26 mouse cellular contexts compared by ENCODE assay signal in the genomic region with DNA sequence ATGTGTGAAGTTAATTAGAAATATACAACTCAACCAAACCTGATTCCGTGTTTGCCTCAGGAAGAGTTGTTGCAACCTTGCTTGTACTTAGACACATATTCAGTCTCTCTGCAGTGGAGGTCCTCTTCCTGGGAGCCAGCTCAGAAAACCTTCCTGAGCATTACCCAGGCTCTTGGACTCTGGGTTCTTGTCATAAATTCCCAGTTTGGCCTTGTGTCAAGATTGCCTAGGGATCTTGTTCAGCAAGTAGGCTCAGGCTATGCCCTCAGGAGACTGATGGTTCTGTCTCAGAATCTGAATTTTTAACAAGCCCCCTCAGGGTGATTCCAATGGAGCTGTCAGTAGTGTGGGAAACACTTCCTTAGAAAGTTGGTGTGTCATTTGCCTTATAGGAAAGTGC. TPM values are rescaled to one million over a fixed set of nuclear protein-coding genes. Genes with fewer than 3 reads are reported as not detected.
DNase-seq lines count a peak whose midpoint lies in the region; ATAC-seq and TF ChIP-seq lines count a peak whose summit lies in the region.
"Had no signal": no experiment of that assay in that cellular context is flagged by ENCODE, and none has a peak within 500 bp of the region (broad histone marks: within the 10 kb centered on the region; RNA-seq: fewer than 3 reads in every experiment).

No protein-coding gene starts in this region.

- H3K9ac ChIP-seq in hindbrain, embryonic 14.5 days, result no peak overlapping the region
- 0 out of 2 replicates have a peak overlapping the region, but pooled peaks have one; percentile 20 for H3K9ac ChIP-seq in lung, postnatal 0 days (replicated peaks; ENCODE audit: low read depth)
- no peak overlapping the region for H3K9ac ChIP-seq in intestine, postnatal 0 days (ENCODE audit: low read depth, low read length)
- H3K9ac ChIP-seq: liver, embryonic 14.5 days; lung, embryonic 14.5 days; neural tube, embryonic 12.5 days had no signal

- peaks cover 34% of the 10 kb centered on the region for H3K4me1 ChIP-seq in hindbrain, embryonic 14.5 days (replicated peaks; ENCODE audit: control insufficient read depth, insufficient read depth, low read length)
- peaks cover 32% of the 10 kb centered on the region for H3K4me1 ChIP-seq in hindbrain, embryonic 10.5 days (replicated peaks)
- peaks cover 37% of the 10 kb centered on the region for H3K4me1 ChIP-seq in lung, postnatal 0 days (ENCODE audit: insufficient read depth, low read depth, low read length)
- H3K4me1 ChIP-seq in lung, adult 2 months (ENCODE audit: control insufficient read depth, insufficient read depth, low read length), result peaks cover 46% of the 10 kb centered on the region
- peaks cover 39% of the 10 kb centered on the region for H3K4me1 ChIP-seq in intestine, postnatal 0 days (replicated peaks; ENCODE audit: control insufficient read depth, insufficient read depth, low read length)
- peaks cover 22% of the 10 kb centered on the region for H3K4me1 ChIP-seq in midbrain, embryonic 10.5 days

- 100% methylated on average over 1 of the region's 1 CpGs for WGBS in hindbrain, embryonic 14.5 days
- 95% methylated on average over 1 of the region's 1 CpGs for WGBS in hindbrain, embryonic 10.5 days
- 76% methylated on average over 1 of the region's 1 CpGs for WGBS in lung, postnatal 0 days
- WGBS in lung, adult 2 months, result 62% methylated on average over 1 of the region's 1 CpGs
- 79% methylated on average over 1 of the region's 1 CpGs for WGBS in intestine, postnatal 0 days
- 95% methylated on average over 1 of the region's 1 CpGs for WGBS in midbrain, embryonic 10.5 days

- TF ChIP-seq POLR2A in lung, adult 2 months (IDR thresholded peaks at IDR 0.05; ENCODE audit: borderline replicate concordance, extremely low read depth, low read depth, low read length), result no peak

- H3K9me3 ChIP-seq in hindbrain, embryonic 14.5 days (ENCODE audit: control insufficient read depth, low read length), result no peaks in the 10 kb centered on the region
- H3K9me3 ChIP-seq in hindbrain, embryonic 10.5 days, result no peaks in the 10 kb centered on the region
- no peaks in the 10 kb centered on the region for H3K9me3 ChIP-seq in lung, postnatal 0 days (ENCODE audit: low read length)
- H3K9me3 ChIP-seq in intestine, postnatal 0 days (ENCODE audit: control insufficient read depth), result no peaks in the 10 kb centered on the region
- H3K9me3 ChIP-seq in midbrain, embryonic 10.5 days (replicated peaks), result no peaks in the 10 kb centered on the region
- H3K9me3 ChIP-seq: G1E; neural tube, embryonic 12.5 days had no signal

- H3K4me3 ChIP-seq in hindbrain, embryonic 14.5 days (replicated peaks; ENCODE audit: low read length), result no peak overlapping the region
- no peak overlapping the region for H3K4me3 ChIP-seq in hindbrain, embryonic 10.5 days
- H3K4me3 ChIP-seq in lung, postnatal 0 days (ENCODE audit: low read depth, low read length), result no peak overlapping the region
- no peak overlapping the region for H3K4me3 ChIP-seq in lung, adult 2 months (replicated peaks; ENCODE audit: extremely low read depth, low read depth, low read length)
- H3K4me3 ChIP-seq in intestine, postnatal 0 days (ENCODE audit: low read depth, low read length), result no peak overlapping the region
- H3K4me3 ChIP-seq in midbrain, embryonic 10.5 days, result no peak overlapping the region
- H3K4me3 ChIP-seq: erythroblast, embryonic 14.5 days; neural tube, embryonic 12.5 days had no signal

- TF ChIP-seq CTCF in lung, postnatal 0 days (IDR thresholded peaks at IDR 0.05), result no peak
- no peak for TF ChIP-seq CTCF in lung, adult 2 months (IDR thresholded peaks at IDR 0.05; ENCODE audit: insufficient read depth, low read length)
- TF ChIP-seq CTCF in intestine, postnatal 0 days (IDR thresholded peaks at IDR 0.05; ENCODE audit: low read depth), result no peak

- no peak for TF ChIP-seq EP300 in lung, postnatal 0 days (IDR thresholded peaks at IDR 0.05)

- ATAC-seq in hindbrain, embryonic 14.5 days (ENCODE audit: low FRiP score), result no peak
- ATAC-seq in lung, postnatal 0 days, result no peak
- ATAC-seq in intestine, postnatal 0 days, result no peak
- ATAC-seq: forebrain, embryonic 16.5 days; hindbrain, embryonic 16.5 days; midbrain, embryonic 16.5 days; Patski had no signal

- DNase-seq in hindbrain, embryonic 14.5 days (ENCODE audit: low spot score), result no peak
- DNase-seq in hindbrain, embryonic 10.5 days (ENCODE audit: low spot score), result no peak
- no peak for DNase-seq in lung, postnatal 0 days (ENCODE audit: low spot score)
- no peak for DNase-seq in lung, adult 2 months
- no peak for DNase-seq in midbrain, embryonic 10.5 days (ENCODE audit: low spot score)
- DNase-seq: adrenal gland, postnatal 14 days; cerebellum, adult 18-20 months; cerebellum, postnatal 14 days; heart, postnatal 4 days; kidney, adult 11 months; kidney, postnatal 10 days; layer of hippocampus, postnatal 36 days; left cerebral cortex, postnatal 4 days; liver; lung, embryonic 14.5 days; right cerebral cortex, postnatal 4 days had no signal

- no peaks in the 10 kb centered on the region for H3K36me3 ChIP-seq in hindbrain, embryonic 14.5 days (replicated peaks; ENCODE audit: control insufficient read depth, insufficient read depth)
- peaks cover 9% of the 10 kb centered on the region for H3K36me3 ChIP-seq in hindbrain, embryonic 10.5 days
- no peaks in the 10 kb centered on the region for H3K36me3 ChIP-seq in lung, postnatal 0 days (ENCODE audit: insufficient read depth, low read length)
- no peaks in the 10 kb centered on the region for H3K36me3 ChIP-seq in intestine, postnatal 0 days (ENCODE audit: control insufficient read depth, insufficient read depth)
- H3K36me3 ChIP-seq in midbrain, embryonic 10.5 days, result peaks cover 9% of the 10 kb centered on the region
- H3K36me3 ChIP-seq: neural tube, embryonic 12.5 days had no signal

- 0 out of 2 replicates have a peak overlapping the region, but pooled peaks have one; percentile 5 for H3K27ac ChIP-seq in hindbrain, embryonic 14.5 days
- no peak overlapping the region for H3K27ac ChIP-seq in hindbrain, embryonic 10.5 days
- no peak overlapping the region for H3K27ac ChIP-seq in lung, postnatal 0 days (ENCODE audit: low read length)
- peak overlapping the region; percentile 42 for H3K27ac ChIP-seq in intestine, postnatal 0 days (ENCODE audit: low read depth, low read length)
- no peak overlapping the region for H3K27ac ChIP-seq in midbrain, embryonic 10.5 days (replicated peaks)
- H3K27ac ChIP-seq: liver, embryonic 14.5 days; neural tube, embryonic 12.5 days had no signal

- H3K27me3 ChIP-seq in hindbrain, embryonic 14.5 days (ENCODE audit: control insufficient read depth, insufficient read depth, low read length), result no peaks in the 10 kb centered on the region
- H3K27me3 ChIP-seq in hindbrain, embryonic 10.5 days (ENCODE audit: insufficient read depth, poor library complexity, severe bottlenecking), result no peaks in the 10 kb centered on the region
- no peaks in the 10 kb centered on the region for H3K27me3 ChIP-seq in lung, postnatal 0 days (replicated peaks; ENCODE audit: insufficient read depth, low read length)
- H3K27me3 ChIP-seq in intestine, postnatal 0 days (replicated peaks; ENCODE audit: control insufficient read depth, insufficient read depth, low read length), result no peaks in the 10 kb centered on the region
- no peaks in the 10 kb centered on the region for H3K27me3 ChIP-seq in midbrain, embryonic 10.5 days (ENCODE audit: low read depth, poor library complexity, severe bottlenecking)
- H3K27me3 ChIP-seq: neural tube, embryonic 12.5 days; Patski had no signal

- no peak overlapping the region for H3K4me2 ChIP-seq in hindbrain, embryonic 14.5 days (replicated peaks)
- H3K4me2 ChIP-seq in lung, postnatal 0 days (replicated peaks; ENCODE audit: low read depth, low read length), result no peak overlapping the region
- no peak overlapping the region for H3K4me2 ChIP-seq in intestine, postnatal 0 days (replicated peaks; ENCODE audit: low read depth)
- H3K4me2 ChIP-seq: lung, embryonic 14.5 days; midbrain, embryonic 11.5 days; neural tube, embryonic 12.5 days had no signal

RNA-seq across cellular contexts. Expression of a gene that starts 19.8 kb away (rescaled TPM):
- 12.8 and 14.0 TPM in 2 replicates for polyA plus RNA-seq in hindbrain, embryonic 14.5 days (2014; fragmentation: Nextera tagmentation; extraction: Ambion mirVana)
- 7.8 and 9.5 TPM in 2 replicates for polyA plus RNA-seq in hindbrain, embryonic 10.5 days (2016; fragmentation: Nextera tagmentation; extraction: Ambion mirVana)
- polyA plus RNA-seq in lung, postnatal 0 days (2015; fragmentation: Nextera tagmentation; extraction: Ambion mirVana), result 7.7 and 8.0 TPM in 2 replicates
- polyA plus RNA-seq in lung, adult 2 months (2012; rRNA removed), result 26.1 and 32.4 TPM in 2 replicates
- polyA plus RNA-seq in intestine, postnatal 0 days (2015; fragmentation: Nextera tagmentation; extraction: Ambion mirVana), result 8.0 and 8.3 TPM in 2 replicates
- 9.6 and 10.1 TPM in 2 replicates for polyA plus RNA-seq in midbrain, embryonic 10.5 days (2016; fragmentation: Nextera tagmentation; extraction: Ambion mirVana)

Comparison
In these comparisons a context has a peak if more than half of its experiments do, and no peak if none do; other contexts are left out.
1. H3K27ac ChIP-seq: peak in hindbrain, embryonic 14.5 days (single experiment) and intestine, postnatal 0 days (single experiment); none in hindbrain, embryonic 10.5 days (single experiment), lung, postnatal 0 days (single experiment) and midbrain, embryonic 10.5 days (single experiment).